Mouse (Mus musculus) monocyte, adult 2 months (primary cell): ENCODE data around the gene Atp2b2.

Source experiments
- DNase-seq, 2 experiments: peaks; one replicate each; pipeline ENCODE4 v3.0.0; 2022; ENCODE audit warnings: low spot score in 2 of 2, low read depth in 1 of 2

The Atp2b2 gene

GRCm38 (mm10) chr6:113806241-113806640 is 236.2 kb downstream of the Atp2b2 start:
- no peak for DNase-seq

- DNase-seq, result no peak
Measured at GRCm38 (mm10) chr6:113801233-113801632, 241.2 kb downstream of the Atp2b2 start.

GRCm38 (mm10) chr6:113799915-113800314 is 242.5 kb downstream of the Atp2b2 start:
- DNase-seq, result no peak

- no peak for DNase-seq
Measured at GRCm38 (mm10) chr6:113799349-113799748, 243.1 kb downstream of the Atp2b2 start.

- no peak for DNase-seq
Measured at GRCm38 (mm10) chr6:113798921-113799320, 243.5 kb downstream of the Atp2b2 start.

- no peak for DNase-seq
Measured at GRCm38 (mm10) chr6:113795241-113795702, 247.1 kb downstream of the Atp2b2 start.

GRCm38 (mm10) chr6:113792368-113792767 is 250.0 kb downstream of the Atp2b2 start:
- no peak for DNase-seq

- no peak for DNase-seq
Measured at GRCm38 (mm10) chr6:113791012-113791411, 251.4 kb downstream of the Atp2b2 start.

GRCm38 (mm10) chr6:113787459-113787968 is 254.9 kb downstream of the Atp2b2 start:
- DNase-seq, result no peak

- no peak for DNase-seq
Measured at GRCm38 (mm10) chr6:113785658-113786057, 256.8 kb downstream of the Atp2b2 start.

GRCm38 (mm10) chr6:113778229-113778753 is 264.1 kb downstream of the Atp2b2 start:
- DNase-seq, result no peak

- no peak for DNase-seq
Measured at GRCm38 (mm10) chr6:113768804-113769203, 273.6 kb downstream of the Atp2b2 start.

GRCm38 (mm10) chr6:113761644-113762043 is 280.8 kb downstream of the Atp2b2 start:
- DNase-seq, result no peak

GRCm38 (mm10) chr6:113749119-113749685 is 293.2 kb downstream of the Atp2b2 start:
- DNase-seq, result no peak

GRCm38 (mm10) chr6:113748351-113748750 is 294.1 kb downstream of the Atp2b2 start:
- no peak for DNase-seq

GRCm38 (mm10) chr6:113747284-113747683 is 295.1 kb downstream of the Atp2b2 start:
- DNase-seq, result no peak

GRCm38 (mm10) chr6:113745117-113745516 is 297.3 kb downstream of the Atp2b2 start:
- no peak for DNase-seq

- no peak for DNase-seq
Measured at GRCm38 (mm10) chr6:113743111-113743510, 299.3 kb downstream of the Atp2b2 start.

- DNase-seq, result no peak
Measured at GRCm38 (mm10) chr6:113742321-113742720, 300.1 kb downstream of the Atp2b2 start.

GRCm38 (mm10) chr6:113741425-113741824 is 301.0 kb downstream of the Atp2b2 start:
- DNase-seq, result no peak

- peak; percentile 56 to 79 for DNase-seq
Measured at GRCm38 (mm10) chr6:113740236-113741217, 301.9 kb downstream of the Atp2b2 start, which contains the start of gene Sec13. Gene Sec13, minus strand, starts transcription at chr6:113740743.
